Mouse (Mus musculus) adrenal gland, postnatal 36 days (tissue): ENCODE measurements around the gene Opn1sw. TPM values are rescaled to one million over a fixed set of nuclear protein-coding genes. Genes with fewer than 3 reads are reported as not detected.

Source experiments
- DNase-seq, 2 experiments: peaks; one replicate each; pipeline ENCODE4 v3.0.0; 2021; ENCODE audit warnings: mixed read lengths in 1 of 2
- long read RNA-seq, 2 experiments: library from polyadenylated mRNA; stranded (forward); transcript quantifications; one replicate each; pipeline ENCODE4 v2.0.0; 2021; ENCODE audit warnings: borderline sequencing depth in 2 of 2
- total RNA-seq, 2 experiments: library from RNA; stranded (reverse); gene quantifications; 2 replicates each; pipeline ENCODE4 v1.2.3; 2021

The Opn1sw gene
- total RNA-seq = not detected
- long read RNA-seq, experiment 1 = 0 reads
- long read RNA-seq, experiment 2 = 0 reads

- DNase-seq = peak; percentile 6 to 50
Measured at GRCm38 (mm10) chr6:29388052-29388518, at the start of gene Opn1sw. TSS of gene Opn1sw (minus strand) at chr6:29388468.

- peak; percentile 20 to 50 for DNase-seq
Measured at GRCm38 (mm10) chr6:29436461-29436934, 48.2 kb upstream of the Opn1sw start.

- no peak for DNase-seq
Measured at GRCm38 (mm10) chr6:29435940-29436451, 47.7 kb upstream of the Opn1sw start.

GRCm38 (mm10) chr6:29434911-29435691 lies 46.8 kb upstream of the Opn1sw start:
- no peak for DNase-seq

GRCm38 (mm10) chr6:29433804-29434795 lies 45.8 kb upstream of the Opn1sw start:
- no peak for DNase-seq

GRCm38 (mm10) chr6:29433038-29433803 lies 45.0 kb upstream of the Opn1sw start, which contains the start of gene Flnc:
TSS of gene Flnc (plus strand) at chr6:29433256.
- DNase-seq = peak; percentile 35 to 46

- DNase-seq = no peak
Measured at GRCm38 (mm10) chr6:29432676-29433037, 44.4 kb upstream of the Opn1sw start.

GRCm38 (mm10) chr6:29432156-29432555 lies 43.9 kb upstream of the Opn1sw start:
- no peak for DNase-seq

- DNase-seq = no peak
Measured at GRCm38 (mm10) chr6:29431473-29431872, 43.2 kb upstream of the Opn1sw start.

- DNase-seq = no peak
Measured at GRCm38 (mm10) chr6:29430681-29431420, 42.6 kb upstream of the Opn1sw start.

- peak in 1 of 2 experiments; percentile 20 for DNase-seq
Measured at GRCm38 (mm10) chr6:29428171-29428570, 39.9 kb upstream of the Opn1sw start.

GRCm38 (mm10) chr6:29426331-29426730 lies 38.1 kb upstream of the Opn1sw start:
- DNase-seq = no peak

GRCm38 (mm10) chr6:29425118-29425517 lies 36.9 kb upstream of the Opn1sw start:
- DNase-seq = no peak

- DNase-seq = no peak
Measured at GRCm38 (mm10) chr6:29420596-29420995, 32.3 kb upstream of the Opn1sw start.

GRCm38 (mm10) chr6:29415446-29415845 lies 27.2 kb upstream of the Opn1sw start:
- no peak for DNase-seq

GRCm38 (mm10) chr6:29406412-29406811 lies 18.1 kb upstream of the Opn1sw start:
- DNase-seq = no peak

- DNase-seq = no peak
Measured at GRCm38 (mm10) chr6:29402693-29403342, 14.6 kb upstream of the Opn1sw start.

GRCm38 (mm10) chr6:29399851-29400250 lies 11.6 kb upstream of the Opn1sw start:
- DNase-seq = no peak

GRCm38 (mm10) chr6:29397575-29397974 lies 9.3 kb upstream of the Opn1sw start:
- peak in 1 of 2 experiments; percentile 11 for DNase-seq
